Mouse (Mus musculus) kidney, adult 2 months (tissue): ENCODE results near the gene Col6a1.

Source experiments
- CTCF ChIP-seq: fragments of 200-500 bp; conservative IDR thresholded peaks from 2 replicates; pipeline ENCODE4 v1.5.1; 2011; ENCODE audit warnings: low read depth, mild to moderate bottlenecking, control low read depth, low read length, moderate library complexity, mixed read lengths; ENCODE audit not compliant: insufficient read depth, insufficient read length
- POLR2A ChIP-seq: fragments of 200-500 bp; IDR thresholded peaks from one replicate; pipeline ENCODE4 v1.6.1; 2011; ENCODE audit warnings: low read depth, low read length, control low read depth

- TF ChIP-seq POLR2A (no peak), CTCF (no peak)
Observed at GRCm38 (mm10) chr10:76759878-76760277, 33.9 kb upstream of the Col6a1 start.
